Mouse (Mus musculus) cerebellum, adult 2 months (tissue): ENCODE data around the gene Tmprss6.

Experiments used
- CTCF ChIP-seq: fragments of 200-500 bp; IDR thresholded peaks from 2 replicates; pipeline ENCODE4 v1.5.1; 2011; ENCODE audit warnings: low read depth, mild to moderate bottlenecking, control low read depth, low read length, moderate library complexity, borderline replicate concordance; ENCODE audit not compliant: insufficient read depth
- POLR2A ChIP-seq: fragments of 200-500 bp; IDR thresholded peaks from 2 replicates; pipeline ENCODE4 v1.6.1; 2011; ENCODE audit warnings: low read length, control low read depth, borderline replicate concordance; ENCODE audit not compliant: insufficient read depth

- TF ChIP-seq CTCF, result no peak
- no peak for TF ChIP-seq POLR2A
Measured at GRCm38 (mm10) chr15:78518221-78518620, 49.8 kb upstream of the Tmprss6 start.
